Mouse (Mus musculus): ENCODE results near the gene Zbtb48. TPM values are rescaled to one million over a fixed set of nuclear protein-coding genes. Genes with fewer than 3 reads are reported as not detected.
A peak's percentile ranks its signal among the peaks of the same experiment; 100 is the strongest.

The Zbtb48 gene
- polyA plus RNA-seq, 1 experiment from 2014 or later = 25.4 TPM

DNA sequence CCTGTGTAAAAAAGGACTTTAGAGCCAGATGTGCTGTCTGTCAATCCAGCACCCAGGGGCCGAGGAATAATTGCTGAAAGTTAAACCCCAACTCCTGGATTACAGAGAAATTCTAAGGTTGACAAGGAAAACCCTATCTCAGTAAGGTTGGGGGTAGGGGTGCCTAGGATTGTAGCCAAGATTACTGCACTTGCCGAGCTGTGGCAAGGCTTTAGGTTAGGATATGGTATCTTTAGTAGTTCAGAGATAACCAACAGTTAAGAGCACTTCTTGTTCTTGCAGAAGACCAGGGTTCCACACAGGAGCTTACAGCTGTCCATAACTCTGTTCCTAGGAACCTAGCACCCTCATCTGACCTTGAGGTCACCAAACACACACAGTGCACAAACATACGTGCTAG, 29.8 kb downstream of the Zbtb48 start:
- H3K27ac ChIP-seq (ENCODE audit: low read length) = no peak overlapping the region
- peak overlapping the region; percentile 77 for H3K9ac ChIP-seq (replicated peaks; ENCODE audit: low read depth, low read length)
- WGBS = 71% methylated on average over 3 of the region's 3 CpGs
- peaks cover 20% of the 10 kb centered on the region for H3K4me1 ChIP-seq (replicated peaks; ENCODE audit: control insufficient read depth, insufficient read depth, low read length)
- no peaks in the 10 kb centered on the region for H3K9me3 ChIP-seq (ENCODE audit: control insufficient read depth, low read length)
- H3K4me3 ChIP-seq (replicated peaks; ENCODE audit: low read length) = no peak overlapping the region
- H3K27me3 ChIP-seq (replicated peaks; ENCODE audit: control insufficient read depth, insufficient read depth, low read length) = no peaks in the 10 kb centered on the region
- no peak for ATAC-seq
- peak overlapping the region; percentile 64; the same call in 1 of the 2 replicates for H3K4me2 ChIP-seq (ENCODE audit: low read length)
- no peaks in the 10 kb centered on the region for H3K36me3 ChIP-seq (ENCODE audit: control insufficient read depth, insufficient read depth)

GRCm38 (mm10) chr4:151996951-151997222, 30.6 kb downstream of the Zbtb48 start:
- Histone ChIP-seq H3K9me3 (ENCODE audit: control insufficient read depth, low read length) (no peaks in the 10 kb centered on the region), H3K27me3 (replicated peaks; ENCODE audit: control insufficient read depth, insufficient read depth, low read length) (no peaks in the 10 kb centered on the region), H3K4me3 (replicated peaks; ENCODE audit: low read length) (peak overlapping the region; percentile 95), H3K9ac (replicated peaks; ENCODE audit: low read depth, low read length) (peak overlapping the region; percentile 77), H3K4me1 (replicated peaks; ENCODE audit: control insufficient read depth, insufficient read depth, low read length) (peaks cover 20% of the 10 kb centered on the region), H3K27ac (ENCODE audit: low read length) (peak overlapping the region; percentile 74), H3K36me3 (ENCODE audit: control insufficient read depth, insufficient read depth) (peaks cover 2% of the 10 kb centered on the region; the same call in 1 of the 2 replicates), H3K4me2 (ENCODE audit: low read length) (peak overlapping the region; percentile 64)
- ATAC-seq = no peak
- 3% methylated on average over 13 of the region's 13 CpGs for WGBS

- H3K4me3 ChIP-seq (replicated peaks; ENCODE audit: low read length) = peak within 1 kb of the TSS; percentile 95
- WGBS = under 1% methylated on average over 90 of the region's 94 CpGs
- no peaks in the 10 kb centered on the region for H3K27me3 ChIP-seq (replicated peaks; ENCODE audit: control insufficient read depth, insufficient read depth, low read length)
- peak; percentile 98 for ATAC-seq
- H3K27ac ChIP-seq (ENCODE audit: low read length) = peak within 1 kb of the TSS; percentile 74
- H3K9me3 ChIP-seq (ENCODE audit: control insufficient read depth, low read length) = no peaks in the 10 kb centered on the region
- H3K9ac ChIP-seq (replicated peaks; ENCODE audit: low read depth, low read length) = peak within 1 kb of the TSS; percentile 88
- peak within 1 kb of the TSS; percentile 90 for H3K4me2 ChIP-seq (ENCODE audit: low read length)
- H3K36me3 ChIP-seq (ENCODE audit: control insufficient read depth, insufficient read depth) = peaks cover 6% of the 10 kb centered on the region
- H3K4me1 ChIP-seq (replicated peaks; ENCODE audit: control insufficient read depth, insufficient read depth, low read length) = peaks cover 20% of the 10 kb centered on the region
Measured at GRCm38 (mm10) chr4:151996173-151996950, 31.1 kb downstream of the Zbtb48 start, which contains the start of gene Phf13. Gene Phf13 (minus strand): TSS chr4:151996258.

GRCm38 (mm10) chr4:151995371-151996172, 31.9 kb downstream of the Zbtb48 start:
- WGBS = under 1% methylated on average over 64 of the region's 111 CpGs
- peak overlapping the region; percentile 88 for H3K9ac ChIP-seq (replicated peaks; ENCODE audit: low read depth, low read length)
- ATAC-seq = peak; percentile 0

DNA sequence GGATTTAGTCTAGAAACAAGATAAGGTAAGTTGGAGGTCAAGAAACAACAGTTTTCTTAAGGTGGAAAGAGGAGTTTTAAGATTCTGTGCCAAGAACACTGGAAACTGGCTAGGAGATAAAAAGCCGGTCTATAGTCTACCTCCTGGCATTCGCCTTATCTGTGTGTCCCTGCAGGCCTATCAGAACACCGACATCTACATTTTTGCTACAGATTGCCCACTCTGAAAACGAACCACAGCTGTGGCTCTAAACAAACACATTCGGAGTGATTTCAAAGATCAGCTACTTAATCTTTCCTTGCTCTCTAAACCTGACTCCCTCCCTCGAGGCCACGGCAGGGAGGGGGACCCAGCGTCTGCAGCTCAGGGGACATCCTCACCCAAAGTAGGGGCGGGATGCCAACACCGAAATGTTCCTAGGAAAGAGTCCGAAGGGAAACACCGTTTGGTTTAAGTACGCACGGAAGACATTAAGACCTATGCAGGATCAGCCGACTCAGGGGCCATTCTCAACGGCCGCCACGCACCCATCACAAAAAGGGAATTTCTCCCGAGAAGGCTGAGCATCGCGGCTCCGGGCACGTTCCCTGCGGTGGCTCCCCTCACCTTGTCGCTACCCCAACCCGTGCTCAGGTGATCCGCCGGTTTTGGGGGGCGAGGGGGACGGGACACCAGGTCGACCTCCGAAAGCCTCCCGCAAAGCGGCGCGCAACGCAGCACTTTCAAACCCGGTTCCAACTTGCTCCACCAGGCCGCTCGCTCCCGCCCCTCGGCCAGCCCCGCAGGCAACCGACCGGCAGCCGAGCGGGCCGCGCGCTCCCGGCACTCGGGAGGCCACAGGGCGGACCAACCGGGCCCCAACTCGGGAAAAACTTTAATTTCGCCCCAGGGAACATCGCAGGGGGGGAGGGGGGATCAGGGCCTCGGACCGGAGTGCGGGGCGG, 33.0 kb downstream of the Zbtb48 start:
- H3K4me2 ChIP-seq (ENCODE audit: low read length) = peak overlapping the region; percentile 90
- no peak for ATAC-seq
- WGBS = 1% methylated on average over 60 of the region's 61 CpGs

More at GRCm38 (mm10) chr4:151995371-151996172, 31.9 kb downstream of the Zbtb48 start:
- Histone ChIP-seq H3K27ac (ENCODE audit: low read length) (peak overlapping the region; percentile 37), H3K4me2 (ENCODE audit: low read length) (peak overlapping the region; percentile 90), H3K36me3 (ENCODE audit: control insufficient read depth, insufficient read depth) (peaks cover 12% of the 10 kb centered on the region), H3K4me3 (replicated peaks; ENCODE audit: low read length) (peak overlapping the region; percentile 95), H3K27me3 (replicated peaks; ENCODE audit: control insufficient read depth, insufficient read depth, low read length) (no peaks in the 10 kb centered on the region), H3K9me3 (ENCODE audit: control insufficient read depth, low read length) (no peaks in the 10 kb centered on the region), H3K4me1 (replicated peaks; ENCODE audit: control insufficient read depth, insufficient read depth, low read length) (peaks cover 20% of the 10 kb centered on the region)

DNA sequence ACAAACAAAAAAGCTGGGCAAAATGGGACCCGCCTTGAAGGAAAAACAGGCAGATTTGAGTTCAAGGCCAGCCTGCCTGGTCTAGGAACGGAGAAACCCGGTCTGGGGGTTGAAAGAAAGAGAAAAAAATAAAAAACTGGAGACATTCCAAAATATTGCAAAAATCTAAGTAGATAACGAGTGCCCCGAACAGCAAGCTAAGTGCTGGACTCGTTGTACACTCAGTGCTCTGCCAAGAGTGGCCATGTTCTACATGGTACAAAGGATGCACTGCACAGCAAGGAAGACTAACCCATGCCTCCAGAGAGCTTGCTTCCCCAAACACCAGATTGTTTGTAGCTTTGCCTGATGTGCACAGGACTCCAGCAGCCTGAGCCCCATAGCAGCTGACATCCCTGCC, 34.4 kb downstream of the Zbtb48 start:
- H3K4me2 ChIP-seq (ENCODE audit: low read length) = no peak overlapping the region
- WGBS = 68% methylated on average over 6 of the region's 6 CpGs
- no peak for ATAC-seq
- no peaks in the 10 kb centered on the region for H3K27me3 ChIP-seq (replicated peaks; ENCODE audit: control insufficient read depth, insufficient read depth, low read length)
- no peaks in the 10 kb centered on the region for H3K9me3 ChIP-seq (ENCODE audit: control insufficient read depth, low read length)
- no peak overlapping the region for H3K9ac ChIP-seq (replicated peaks; ENCODE audit: low read depth, low read length)
- H3K36me3 ChIP-seq (ENCODE audit: control insufficient read depth, insufficient read depth) = peaks cover 14% of the 10 kb centered on the region
- peaks cover 26% of the 10 kb centered on the region for H3K4me1 ChIP-seq (replicated peaks; ENCODE audit: control insufficient read depth, insufficient read depth, low read length)
- H3K4me3 ChIP-seq (replicated peaks; ENCODE audit: low read length) = no peak overlapping the region
- H3K27ac ChIP-seq (ENCODE audit: low read length) = no peak overlapping the region

More for the DNA sequence above, 33.0 kb downstream of the Zbtb48 start:
- Histone ChIP-seq H3K4me3 (replicated peaks; ENCODE audit: low read length) (peak overlapping the region; percentile 95), H3K36me3 (ENCODE audit: control insufficient read depth, insufficient read depth) (peaks cover 14% of the 10 kb centered on the region), H3K9me3 (ENCODE audit: control insufficient read depth, low read length) (no peaks in the 10 kb centered on the region), H3K9ac (replicated peaks; ENCODE audit: low read depth, low read length) (peak overlapping the region; percentile 88), H3K27ac (ENCODE audit: low read length) (no peak overlapping the region; the same call in 1 of the 2 replicates), H3K27me3 (replicated peaks; ENCODE audit: control insufficient read depth, insufficient read depth, low read length) (no peaks in the 10 kb centered on the region), H3K4me1 (replicated peaks; ENCODE audit: control insufficient read depth, insufficient read depth, low read length) (peaks cover 20% of the 10 kb centered on the region)

DNA sequence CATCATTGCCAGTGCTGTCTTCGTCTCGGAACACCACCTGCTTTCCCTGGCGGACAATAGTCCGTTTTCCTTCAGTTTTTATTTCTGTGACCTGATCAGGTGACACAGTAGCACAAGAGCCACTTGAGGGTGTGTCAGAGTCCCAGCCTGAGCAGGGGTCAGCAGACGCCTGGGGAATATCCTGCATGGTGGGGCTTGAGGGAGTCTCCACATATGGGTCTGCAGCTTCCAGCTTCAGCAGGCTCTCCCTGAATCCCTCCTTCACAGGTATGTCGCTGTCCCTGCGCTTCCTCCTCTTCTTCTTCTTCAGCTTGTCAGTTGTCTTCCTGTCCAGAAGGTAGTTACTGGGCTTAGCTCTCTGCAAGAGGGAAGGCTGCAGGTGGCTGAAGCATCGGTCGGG, 35.4 kb downstream of the Zbtb48 start:
- WGBS = 91% methylated on average over 9 of the region's 9 CpGs

GRCm38 (mm10) chr4:151989110-151989488, 38.4 kb downstream of the Zbtb48 start:
- Histone ChIP-seq H3K4me2 (ENCODE audit: low read length) (peak overlapping the region; percentile 76), H3K36me3 (ENCODE audit: control insufficient read depth, insufficient read depth) (peaks cover 14% of the 10 kb centered on the region), H3K27me3 (replicated peaks; ENCODE audit: control insufficient read depth, insufficient read depth, low read length) (no peaks in the 10 kb centered on the region), H3K27ac (ENCODE audit: low read length) (no peak overlapping the region), H3K4me1 (replicated peaks; ENCODE audit: control insufficient read depth, insufficient read depth, low read length) (peaks cover 30% of the 10 kb centered on the region), H3K9ac (replicated peaks; ENCODE audit: low read depth, low read length) (no peak overlapping the region), H3K4me3 (replicated peaks; ENCODE audit: low read length) (peak overlapping the region; percentile 92), H3K9me3 (ENCODE audit: control insufficient read depth, low read length) (no peaks in the 10 kb centered on the region)
- ATAC-seq = 0 out of 2 replicates have a peak, but pooled peaks have one; percentile 4
- WGBS = 32% methylated on average over 6 of the region's 6 CpGs

More for the DNA sequence above, 35.4 kb downstream of the Zbtb48 start:
- Histone ChIP-seq H3K27ac (ENCODE audit: low read length) (no peak overlapping the region), H3K9me3 (ENCODE audit: control insufficient read depth, low read length) (no peaks in the 10 kb centered on the region), H3K9ac (replicated peaks; ENCODE audit: low read depth, low read length) (no peak overlapping the region), H3K27me3 (replicated peaks; ENCODE audit: control insufficient read depth, insufficient read depth, low read length) (no peaks in the 10 kb centered on the region), H3K4me2 (ENCODE audit: low read length) (no peak overlapping the region), H3K36me3 (ENCODE audit: control insufficient read depth, insufficient read depth) (peaks cover 14% of the 10 kb centered on the region), H3K4me3 (replicated peaks; ENCODE audit: low read length) (no peak overlapping the region), H3K4me1 (replicated peaks; ENCODE audit: control insufficient read depth, insufficient read depth, low read length) (peaks cover 28% of the 10 kb centered on the region)
- no peak for ATAC-seq

Data from forebrain, embryonic 16.5 days (tissue).